Mouse (Mus musculus) forebrain, embryonic 13.5 days (tissue): Measurements from ENCODE around the gene Tdp2. TPM values are rescaled to one million over a fixed set of nuclear protein-coding genes. Genes with fewer than 3 reads are reported as not detected.

Experiments
- ATAC-seq: fragments of 200-750 bp; cut with Nextera tagmentation; 2 replicates; pipeline ENCODE4 v1.8.0; 2017
- H3K27ac ChIP-seq: fragments of 300-500 bp; sonication (generic); 2 replicates; pipeline ENCODE4 v1.5.1; 2015; ENCODE audit warnings: inconsistent platforms, mild to moderate bottlenecking, moderate library complexity
- H3K27me3 ChIP-seq: fragments of 300-500 bp; sonication (generic); 2 replicates; pipeline ENCODE4 v1.6.1; 2015; ENCODE audit warnings: mild to moderate bottlenecking, inconsistent platforms
- H3K36me3 ChIP-seq: fragments of 300-500 bp; sonication (generic); 2 replicates; pipeline ENCODE4 v1.6.1; 2015; ENCODE audit warnings: mild to moderate bottlenecking, inconsistent platforms; ENCODE audit not compliant: poor library complexity, severe bottlenecking
- H3K4me1 ChIP-seq: fragments of 300-500 bp; sonication (generic); 2 replicates; pipeline ENCODE4 v1.6.1; 2015; ENCODE audit warnings: inconsistent platforms
- H3K4me2 ChIP-seq: fragments of 300-500 bp; sonication (generic); 2 replicates; pipeline ENCODE4 v1.6.1; 2015; ENCODE audit warnings: inconsistent platforms, mild to moderate bottlenecking, moderate library complexity
- H3K4me3 ChIP-seq: fragments of 300-500 bp; sonication (generic); 2 replicates; pipeline ENCODE4 v1.5.1; 2015; ENCODE audit warnings: mild to moderate bottlenecking, inconsistent platforms
- H3K9ac ChIP-seq: fragments of 300-500 bp; sonication (generic); 2 replicates; pipeline ENCODE4 v1.6.1; 2015; ENCODE audit warnings: mild to moderate bottlenecking, inconsistent platforms
- H3K9me3 ChIP-seq: fragments of 300-500 bp; sonication (generic); replicated peaks from 2 replicates; pipeline ENCODE4 v1.6.1; 2016; ENCODE audit warnings: inconsistent platforms
- WGBS: fragments of 180-500 bp; shearing (Covaris S2); methylation state at CpG from one replicate; pipeline ENCODE4 v1.1.7; 2015; 5-methylcytosine and 5-hydroxymethylcytosine counted together
- polyA plus RNA-seq: library from polyadenylated mRNA; unstranded; fragments of >200 nt; fragmentation: Nextera tagmentation; extraction: Ambion mirVana; gene quantifications from 2 replicates; pipeline ENCODE4 v1.2.1, GENCODE M21; 2015

Tdp2 gene
- polyA plus RNA-seq, 1 experiment from 2014 or later: 58.3 TPM

GRCm38 (mm10) chr13:24802131-24802691, 29.3 kb upstream of the Tdp2 start:
- WGBS: under 1% methylated on average over 26 of the region's 26 CpGs
- Histone ChIP-seq H3K9me3 (no peaks in the 10 kb centered on the region), H3K4me3 (peak overlapping the region; percentile 76), H3K36me3 (peaks cover 16% of the 10 kb centered on the region), H3K27me3 (no peaks in the 10 kb centered on the region), H3K9ac (peak overlapping the region; percentile 93), H3K27ac (peak overlapping the region; percentile 99), H3K4me2 (peak overlapping the region; percentile 83), H3K4me1 (peaks cover 33% of the 10 kb centered on the region)
- no peak for ATAC-seq

GRCm38 (mm10) chr13:24803196-24803595, 28.3 kb upstream of the Tdp2 start:
- peaks cover 24% of the 10 kb centered on the region for H3K36me3 ChIP-seq
- H3K4me2 ChIP-seq: peak overlapping the region; percentile 83
- no peaks in the 10 kb centered on the region for H3K27me3 ChIP-seq
- H3K9me3 ChIP-seq: no peaks in the 10 kb centered on the region
- peak overlapping the region; percentile 76 for H3K4me3 ChIP-seq
- 16% methylated on average over 2 of the region's 2 CpGs for WGBS
- H3K27ac ChIP-seq: no peak overlapping the region
- ATAC-seq: no peak
- peak overlapping the region; percentile 93 for H3K9ac ChIP-seq
- peaks cover 33% of the 10 kb centered on the region for H3K4me1 ChIP-seq

- ATAC-seq: no peak
- no peak overlapping the region for H3K9ac ChIP-seq
- H3K9me3 ChIP-seq: no peaks in the 10 kb centered on the region
- H3K4me3 ChIP-seq: no peak overlapping the region
- no peak overlapping the region for H3K4me2 ChIP-seq
- H3K27me3 ChIP-seq: no peaks in the 10 kb centered on the region
- H3K4me1 ChIP-seq: peaks cover 27% of the 10 kb centered on the region
- peaks cover 50% of the 10 kb centered on the region for H3K36me3 ChIP-seq
- no peak overlapping the region for H3K27ac ChIP-seq
Measured at GRCm38 (mm10) chr13:24806079-24806478, 25.4 kb upstream of the Tdp2 start.

GRCm38 (mm10) chr13:24812521-24812920, 19.0 kb upstream of the Tdp2 start:
- H3K4me2 ChIP-seq: no peak overlapping the region
- no peak overlapping the region for H3K27ac ChIP-seq
- no peaks in the 10 kb centered on the region for H3K27me3 ChIP-seq
- no peak overlapping the region for H3K4me3 ChIP-seq
- H3K4me1 ChIP-seq: no peaks in the 10 kb centered on the region
- H3K9ac ChIP-seq: no peak overlapping the region
- peaks cover 75% of the 10 kb centered on the region for H3K36me3 ChIP-seq
- WGBS: 95% methylated on average over 2 of the region's 2 CpGs
- no peak for ATAC-seq
- no peaks in the 10 kb centered on the region for H3K9me3 ChIP-seq

GRCm38 (mm10) chr13:24814616-24815015, 16.9 kb upstream of the Tdp2 start:
- no peak for ATAC-seq

GRCm38 (mm10) chr13:24816125-24817092, 15.1 kb upstream of the Tdp2 start:
- Histone ChIP-seq H3K36me3 (peaks cover 45% of the 10 kb centered on the region), H3K9ac (no peak overlapping the region), H3K27me3 (no peaks in the 10 kb centered on the region), H3K4me2 (no peak overlapping the region), H3K9me3 (no peaks in the 10 kb centered on the region), H3K4me3 (no peak overlapping the region), H3K27ac (no peak overlapping the region), H3K4me1 (no peaks in the 10 kb centered on the region)
- WGBS: 68% methylated on average over 4 of the region's 4 CpGs
- ATAC-seq: peak; percentile 60

More at GRCm38 (mm10) chr13:24814616-24815015, 16.9 kb upstream of the Tdp2 start:
- Histone ChIP-seq H3K4me3 (no peak overlapping the region), H3K27ac (no peak overlapping the region), H3K9me3 (no peaks in the 10 kb centered on the region), H3K4me1 (no peaks in the 10 kb centered on the region), H3K27me3 (no peaks in the 10 kb centered on the region), H3K9ac (no peak overlapping the region), H3K4me2 (no peak overlapping the region), H3K36me3 (peaks cover 63% of the 10 kb centered on the region)
- 84% methylated on average over 1 of the region's 1 CpGs for whole genome bisulfite sequencing

- Histone ChIP-seq H3K4me1 (no peaks in the 10 kb centered on the region), H3K27me3 (no peaks in the 10 kb centered on the region), H3K9me3 (no peaks in the 10 kb centered on the region), H3K9ac (no peak overlapping the region), H3K36me3 (peaks cover 17% of the 10 kb centered on the region), H3K4me3 (no peak overlapping the region), H3K27ac (no peak overlapping the region), H3K4me2 (no peak overlapping the region)
- WGBS: 88% methylated on average over 1 of the region's 1 CpGs
- ATAC-seq: no peak
Measured at GRCm38 (mm10) chr13:24819931-24820330, 11.5 kb upstream of the Tdp2 start.

- H3K9me3 ChIP-seq: no peaks in the 10 kb centered on the region
- no peak overlapping the region for H3K4me3 ChIP-seq
- H3K4me1 ChIP-seq: no peaks in the 10 kb centered on the region
- H3K9ac ChIP-seq: no peak overlapping the region
- H3K36me3 ChIP-seq: 0 out of 2 replicates have a peak, but pooled peaks cover 4% of the 10 kb centered on the region
- H3K27ac ChIP-seq: no peak overlapping the region
- no peaks in the 10 kb centered on the region for H3K27me3 ChIP-seq
- WGBS: 87% methylated on average over 16 of the region's 16 CpGs
- H3K4me2 ChIP-seq: no peak overlapping the region
- no peak for ATAC-seq
Measured at GRCm38 (mm10) chr13:24822663-24823343, 8.7 kb upstream of the Tdp2 start.

- H3K9me3 ChIP-seq: no peaks in the 10 kb centered on the region
- H3K4me1 ChIP-seq: no peaks in the 10 kb centered on the region
- no peak overlapping the region for H3K9ac ChIP-seq
- H3K4me2 ChIP-seq: no peak overlapping the region
- no peak overlapping the region for H3K4me3 ChIP-seq
- no peaks in the 10 kb centered on the region for H3K36me3 ChIP-seq
- ATAC-seq: no peak
- no peak overlapping the region for H3K27ac ChIP-seq
- 94% methylated on average over 4 of the region's 4 CpGs for WGBS
- H3K27me3 ChIP-seq: no peaks in the 10 kb centered on the region
Measured at GRCm38 (mm10) chr13:24824647-24825046, 6.8 kb upstream of the Tdp2 start.

- H3K4me2 ChIP-seq: no peak overlapping the region
- no peak overlapping the region for H3K4me3 ChIP-seq
- ATAC-seq: no peak
- WGBS: 91% methylated on average over 4 of the region's 4 CpGs
- H3K9me3 ChIP-seq: no peaks in the 10 kb centered on the region
- H3K27me3 ChIP-seq: no peaks in the 10 kb centered on the region
- no peak overlapping the region for H3K27ac ChIP-seq
- no peak overlapping the region for H3K9ac ChIP-seq
- H3K36me3 ChIP-seq: no peaks in the 10 kb centered on the region
- peaks cover 2% of the 10 kb centered on the region for H3K4me1 ChIP-seq
Measured at GRCm38 (mm10) chr13:24825587-24825986, 5.9 kb upstream of the Tdp2 start.

GRCm38 (mm10) chr13:24826116-24826515, 5.4 kb upstream of the Tdp2 start:
- WGBS: 84% methylated on average over 7 of the region's 7 CpGs
- no peak for ATAC-seq
- no peak overlapping the region for H3K4me3 ChIP-seq
- H3K4me1 ChIP-seq: peaks cover 5% of the 10 kb centered on the region
- no peak overlapping the region for H3K4me2 ChIP-seq
- no peak overlapping the region for H3K27ac ChIP-seq
- no peaks in the 10 kb centered on the region for H3K9me3 ChIP-seq
- no peaks in the 10 kb centered on the region for H3K36me3 ChIP-seq
- no peak overlapping the region; the same call in 1 of the 2 replicates for H3K9ac ChIP-seq
- H3K27me3 ChIP-seq: no peaks in the 10 kb centered on the region

- H3K4me2 ChIP-seq: peak overlapping the region; percentile 84
- no peak for ATAC-seq
- H3K27ac ChIP-seq: no peak overlapping the region
- H3K4me1 ChIP-seq: peaks cover 33% of the 10 kb centered on the region
- no peaks in the 10 kb centered on the region for H3K36me3 ChIP-seq
- H3K9ac ChIP-seq: peak overlapping the region; percentile 74
- no peaks in the 10 kb centered on the region for H3K9me3 ChIP-seq
- peak overlapping the region; percentile 95 for H3K4me3 ChIP-seq
- no peaks in the 10 kb centered on the region for H3K27me3 ChIP-seq
- WGBS: 2% methylated on average over 20 of the region's 20 CpGs
Measured at GRCm38 (mm10) chr13:24830756-24831352, 625 bp upstream of the Tdp2 start.
